Mouse (Mus musculus) macrophage (primary cell): ENCODE measurements around the gene Zfp292. TPM values are rescaled to one million over a fixed set of nuclear protein-coding genes. Genes with fewer than 3 reads are reported as not detected.
A peak's percentile ranks its signal among the peaks of the same experiment; 100 is the strongest.
"Not testable (repeated sequence)": the region's sequence is repeated elsewhere in the genome, so short reads cannot be mapped to it uniquely, and the experiment has no call there.

Experiments
- H3K27ac ChIP-seq: fragments of 350-480 bp; formaldehyde crosslinking; 2 replicates; pipeline ENCODE4 v1.9.0; 2021
- H3K36me3 ChIP-seq: fragments of 350-480 bp; formaldehyde crosslinking; 2 replicates; pipeline ENCODE4 v1.9.0; 2021; ENCODE audit errors: inconsistent target
- H3K4me3 ChIP-seq: fragments of 350-480 bp; formaldehyde crosslinking; 2 replicates; pipeline ENCODE4 v1.9.0; 2021; ENCODE audit errors: inconsistent target
- H3K79me2 ChIP-seq: fragments of 350-480 bp; formaldehyde crosslinking; 2 replicates; pipeline ENCODE4 v1.9.0; 2021; ENCODE audit errors: inconsistent target
- WGBS: methylation state at CpG from one replicate; pipeline ENCODE4 v1.1.7; 2026; ENCODE audit warnings: inconsistent platforms; ENCODE audit not compliant: missing documents; 5-methylcytosine and 5-hydroxymethylcytosine counted together
- polyA plus RNA-seq: library from polyadenylated mRNA; stranded (reverse); fragments of 250-400 nt; gene quantifications from 3 replicates; pipeline ENCODE4 v1.2.4, GENCODE M21; 2018; ENCODE audit warnings: inconsistent platforms
- total RNA-seq, 78 experiments: library from RNA; depleted of rRNA; stranded (reverse); fragments of 250-400 nt; gene quantifications; 1 replicate in 9 of 78; 2 replicates in 24 of 78; 3 replicates in 43 of 78; 4 replicates in 2 of 78; pipeline ENCODE4 v1.2.4; 2018; ENCODE audit warnings: inconsistent platforms in 56 of 78

Zfp292 gene
- 10 to 100 TPM in 23 of 26 experiments, 1 to 10 TPM in 3; 5.0 to 84.9 (median 55.1) TPM for total RNA-seq (2018; cell fraction: chromatin; rRNA removed)
- 10 to 100 TPM in 18 of 26 experiments, 1 to 10 TPM in 8; 2.3 to 16.3 (median 12.0) TPM for total RNA-seq (2018; cell fraction: cytosol; rRNA removed)
- 10 to 100 TPM in 21 of 26 experiments, 1 to 10 TPM in 5; 7.3 to 49.5 (median 28.8) TPM for total RNA-seq (2018; cell fraction: nucleus; rRNA removed)
- 5.9 to 8.3 TPM (median 7.2 TPM) in 3 replicates for polyA plus RNA-seq

DNA sequence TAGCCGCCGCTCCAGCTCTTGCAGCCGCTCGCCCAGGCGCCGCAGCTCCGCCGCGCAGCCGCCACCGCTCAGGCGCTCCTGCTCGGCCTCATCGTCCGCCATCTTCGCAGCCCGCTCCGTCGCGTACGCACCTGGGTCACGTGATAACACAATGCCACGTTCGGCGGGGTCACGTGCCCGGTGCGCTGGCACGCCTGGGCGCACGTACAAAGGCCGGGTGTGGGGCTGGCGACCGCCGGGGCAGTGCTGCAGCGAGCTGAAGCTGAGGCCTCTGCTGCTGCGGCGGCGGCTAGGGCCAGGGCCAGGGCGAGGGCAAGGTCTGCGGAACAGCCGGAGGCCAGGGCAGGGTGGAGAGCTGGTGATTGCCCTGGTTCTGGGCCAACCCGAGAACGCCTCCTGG, at the start of gene Zfp292:
Gene Zfp292 (minus strand): TSS at position 143 of the 400 bp plus-strand sequence.
- Histone ChIP-seq H3K36me3 (no peaks in the 10 kb centered on the region), H3K4me3 (peak within 1 kb of the TSS; percentile 43), H3K27ac (peak within 1 kb of the TSS; percentile 60), H3K79me2 (peaks cover 52% of the 10 kb centered on the region)
- under 1% methylated on average over 34 of the region's 44 CpGs for WGBS

DNA sequence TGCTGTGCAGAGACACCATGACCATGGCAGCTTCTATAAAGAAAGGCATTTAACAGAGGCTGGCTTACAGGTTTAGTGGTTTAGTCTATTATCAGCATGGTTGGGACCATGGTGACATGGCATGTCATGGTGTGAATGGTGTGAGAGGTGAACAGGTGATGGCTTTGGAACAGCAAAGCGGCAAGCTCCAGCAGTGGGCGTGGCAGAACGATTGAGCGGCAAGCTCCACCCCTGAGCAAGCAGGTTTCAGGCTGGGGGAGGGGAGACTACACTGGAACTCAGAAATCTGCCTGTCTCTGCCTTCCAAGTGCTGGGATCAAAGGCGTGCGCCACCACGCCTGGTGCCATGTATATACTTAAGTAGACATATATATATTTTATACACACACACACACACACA, 45.6 kb upstream of the Zfp292 start:
- WGBS, result 93% methylated on average over 7 of the region's 7 CpGs
- H3K36me3 ChIP-seq, H3K4me3 ChIP-seq, H3K27ac ChIP-seq, H3K79me2 ChIP-seq: not testable (repeated sequence)

DNA sequence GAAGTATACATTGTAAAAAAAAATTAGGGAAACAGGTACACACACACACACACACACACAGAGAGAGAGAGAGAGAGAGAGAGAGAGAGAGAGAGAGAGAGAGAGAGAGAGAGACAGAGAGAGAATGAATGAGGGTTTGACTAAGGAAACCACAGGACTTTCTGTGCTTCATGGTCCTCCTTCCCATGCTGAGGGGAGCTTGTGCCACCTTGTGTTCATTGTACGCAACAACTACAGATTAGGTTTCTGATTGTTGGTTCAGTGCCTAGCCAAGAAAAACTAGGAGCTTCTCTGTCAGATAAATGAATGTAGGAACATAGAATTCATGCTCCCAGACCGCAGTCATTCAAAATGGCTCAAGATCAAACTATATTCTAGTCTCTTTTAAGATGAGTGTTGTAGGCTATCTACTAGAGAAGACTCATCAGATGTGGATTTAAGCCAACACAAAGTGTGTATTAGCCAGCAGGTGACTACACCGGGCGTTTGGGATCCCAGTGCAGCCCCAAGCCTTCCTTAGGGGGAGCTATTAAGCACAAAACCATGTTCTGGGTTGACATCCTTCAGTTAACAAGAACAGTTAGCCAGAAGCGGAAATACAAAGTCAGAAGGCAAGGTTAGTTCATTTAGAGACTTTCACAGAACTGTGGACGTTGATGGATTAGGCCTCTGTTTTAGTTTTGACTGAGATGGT, 39.6 kb upstream of the Zfp292 start:
- Histone ChIP-seq H3K4me3 (no peak overlapping the region), H3K27ac (no peak overlapping the region), H3K79me2 (no peaks in the 10 kb centered on the region), H3K36me3 (no peaks in the 10 kb centered on the region)
- WGBS, result 75% methylated on average over 6 of the region's 6 CpGs

DNA sequence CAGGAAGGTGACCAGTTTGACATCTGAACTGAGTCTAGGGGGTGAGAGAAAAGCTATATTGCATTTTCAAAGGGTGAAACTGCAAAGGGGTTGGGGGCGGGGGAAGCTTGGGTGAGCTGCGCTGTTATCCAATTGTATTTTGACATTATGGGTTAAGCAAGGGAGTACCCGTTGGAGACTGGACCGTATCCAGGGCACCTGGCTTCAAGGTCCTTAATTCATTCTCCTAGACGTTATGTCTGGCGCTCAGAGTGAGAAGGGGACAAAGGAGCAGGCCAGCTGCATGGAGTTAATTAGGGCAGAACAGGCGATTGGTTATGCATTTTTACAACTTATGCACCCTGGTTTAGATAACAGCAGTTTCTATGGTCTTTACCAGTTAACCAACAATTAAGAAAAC, 34.6 kb upstream of the Zfp292 start:
- WGBS, result 88% methylated on average over 7 of the region's 7 CpGs
- H3K79me2 ChIP-seq, result no peaks in the 10 kb centered on the region
- H3K36me3 ChIP-seq, result no peaks in the 10 kb centered on the region

DNA sequence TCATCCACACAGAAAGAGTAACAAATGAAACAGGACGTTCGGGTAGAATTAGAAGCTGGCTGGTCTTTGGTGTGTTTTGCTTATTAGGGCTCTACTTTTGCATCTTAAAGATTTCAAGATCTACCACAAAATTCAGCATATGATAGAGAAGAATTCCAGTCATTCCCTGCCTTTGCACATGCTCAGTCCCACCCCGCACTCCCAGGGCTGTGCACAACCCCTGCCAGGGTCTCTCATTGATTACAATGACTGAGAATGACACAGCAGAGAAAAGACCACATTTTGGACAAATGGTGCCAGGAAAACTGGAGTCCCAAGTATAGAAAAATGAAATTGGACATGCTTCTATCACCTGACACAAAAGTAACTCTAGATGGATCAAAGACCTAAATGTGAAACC, 29.4 kb upstream of the Zfp292 start:
- H3K4me3 ChIP-seq, result no peak overlapping the region
- 88% methylated on average over 1 of the region's 3 CpGs for WGBS

More for the DNA sequence above, 34.6 kb upstream of the Zfp292 start:
- Histone ChIP-seq H3K27ac (no peak overlapping the region), H3K4me3 (no peak overlapping the region)

DNA sequence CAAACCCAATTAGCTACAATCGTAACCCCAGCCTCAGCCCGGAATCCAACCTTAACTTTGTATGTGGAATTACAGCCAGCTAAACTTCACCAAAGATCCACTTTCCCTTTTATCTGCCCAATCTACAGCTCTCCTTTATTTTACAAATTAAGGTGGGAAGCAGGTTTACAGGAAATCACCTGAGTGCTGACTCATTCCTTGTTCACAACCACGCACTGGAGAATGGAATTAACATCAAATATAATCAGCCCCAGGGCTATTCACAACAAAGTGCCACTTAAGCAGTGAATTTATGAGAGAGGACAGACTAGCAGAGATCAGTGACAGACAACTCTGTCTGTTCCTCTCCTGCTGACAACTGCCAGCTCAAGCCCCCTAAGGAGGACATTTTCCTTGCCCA, 28.6 kb upstream of the Zfp292 start:
- no peak overlapping the region for H3K4me3 ChIP-seq
- 74% methylated on average over 3 of the region's 3 CpGs for WGBS

More for the DNA sequence above, 29.4 kb upstream of the Zfp292 start:
- Histone ChIP-seq H3K36me3 (no peaks in the 10 kb centered on the region), H3K79me2 (no peaks in the 10 kb centered on the region), H3K27ac (no peak overlapping the region)

DNA sequence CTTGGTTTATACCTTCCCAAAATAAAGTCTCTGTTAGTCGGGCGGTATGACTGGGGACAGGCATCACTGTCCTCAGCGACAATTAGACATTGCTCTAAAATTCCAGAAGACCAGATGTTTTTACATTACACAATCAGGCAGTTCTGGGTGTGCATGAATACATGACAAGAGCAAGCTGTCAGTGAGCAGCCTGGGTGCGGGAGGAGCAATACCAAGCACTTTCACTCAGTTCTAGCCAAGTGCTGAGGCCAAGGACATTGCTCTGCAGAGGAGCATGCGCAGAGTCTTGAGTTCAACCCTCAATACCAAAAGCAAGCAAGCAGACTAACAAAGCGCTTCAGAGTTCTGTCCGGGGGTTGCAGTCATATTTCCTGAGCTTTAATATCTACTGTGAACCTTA, 25.4 kb upstream of the Zfp292 start:
- Histone ChIP-seq H3K79me2 (no peaks in the 10 kb centered on the region), H3K4me3 (no peak overlapping the region), H3K36me3 (no peaks in the 10 kb centered on the region), H3K27ac (no peak overlapping the region)
- WGBS, result 94% methylated on average over 7 of the region's 7 CpGs

More for the DNA sequence above, 28.6 kb upstream of the Zfp292 start:
- Histone ChIP-seq H3K27ac (no peak overlapping the region), H3K79me2 (no peaks in the 10 kb centered on the region), H3K36me3 (no peaks in the 10 kb centered on the region)

DNA sequence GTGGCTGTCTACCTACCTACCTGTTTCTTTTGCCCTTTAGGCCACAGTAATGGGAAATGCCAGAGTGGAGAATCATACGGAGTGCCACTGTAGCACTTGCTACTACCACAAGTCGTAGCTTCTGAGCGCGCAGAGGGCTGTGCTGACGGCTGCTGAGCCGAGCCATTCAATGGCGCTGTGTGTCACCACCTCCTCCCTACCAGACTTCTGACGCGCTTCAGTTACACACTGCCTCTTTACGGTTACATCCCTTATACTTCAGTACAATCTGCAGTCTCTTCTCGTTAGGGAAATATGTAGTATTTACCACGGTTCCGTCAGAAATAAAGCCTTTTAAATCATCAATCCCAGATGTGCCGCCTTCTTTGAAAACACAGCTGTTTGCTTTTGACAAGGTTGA, 24.3 kb upstream of the Zfp292 start:
- no peaks in the 10 kb centered on the region for H3K79me2 ChIP-seq
- WGBS, result 84% methylated on average over 14 of the region's 14 CpGs
- no peak overlapping the region for H3K27ac ChIP-seq
- no peak overlapping the region for H3K4me3 ChIP-seq
- no peaks in the 10 kb centered on the region for H3K36me3 ChIP-seq

DNA sequence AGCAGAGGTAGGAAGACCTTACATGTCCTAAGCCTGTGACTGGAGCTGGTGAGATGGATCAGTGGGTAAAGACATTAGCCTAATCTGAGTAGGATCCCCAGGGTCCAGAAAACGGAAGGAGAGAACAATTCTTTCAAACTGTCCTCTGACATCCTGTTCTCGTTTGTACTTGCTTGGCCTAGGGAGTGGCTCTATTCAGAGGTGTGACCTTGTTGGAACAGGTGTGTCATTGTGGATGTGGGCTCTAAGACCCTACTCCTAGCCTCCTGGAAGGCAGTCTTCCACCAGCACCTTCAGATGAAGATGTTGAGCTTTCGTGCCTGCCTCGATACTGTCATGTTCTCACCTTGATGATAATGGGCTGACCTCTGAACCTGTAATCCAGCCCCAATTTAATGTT, 23.4 kb upstream of the Zfp292 start:
- no peaks in the 10 kb centered on the region for H3K36me3 ChIP-seq
- WGBS, result 80% methylated on average over 4 of the region's 4 CpGs
- no peaks in the 10 kb centered on the region for H3K79me2 ChIP-seq
- no peak overlapping the region for H3K4me3 ChIP-seq
- no peak overlapping the region for H3K27ac ChIP-seq

DNA sequence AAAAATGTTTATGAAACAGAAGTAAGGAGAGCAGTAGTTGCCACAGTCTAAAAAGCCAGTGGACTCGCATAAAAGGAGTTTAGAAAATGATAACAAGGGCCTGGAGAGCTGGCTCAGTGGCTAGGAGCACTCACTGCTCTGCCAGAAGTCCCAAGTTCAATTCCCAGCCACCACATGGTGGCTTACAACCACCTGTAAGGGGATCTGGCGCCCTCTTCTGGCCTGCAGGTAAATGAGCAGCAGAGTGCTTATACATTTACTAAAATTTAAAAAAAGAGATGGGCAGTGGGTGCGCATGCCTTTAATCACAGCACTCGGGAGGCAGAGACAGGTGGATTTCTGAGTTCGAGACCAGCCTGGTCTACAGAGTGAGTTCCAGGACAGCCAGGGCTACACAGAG, 22.6 kb upstream of the Zfp292 start:
- 84% methylated on average over 5 of the region's 5 CpGs for WGBS
- Histone ChIP-seq H3K79me2 (no peaks in the 10 kb centered on the region), H3K4me3 (no peak overlapping the region), H3K36me3 (no peaks in the 10 kb centered on the region), H3K27ac (no peak overlapping the region)

DNA sequence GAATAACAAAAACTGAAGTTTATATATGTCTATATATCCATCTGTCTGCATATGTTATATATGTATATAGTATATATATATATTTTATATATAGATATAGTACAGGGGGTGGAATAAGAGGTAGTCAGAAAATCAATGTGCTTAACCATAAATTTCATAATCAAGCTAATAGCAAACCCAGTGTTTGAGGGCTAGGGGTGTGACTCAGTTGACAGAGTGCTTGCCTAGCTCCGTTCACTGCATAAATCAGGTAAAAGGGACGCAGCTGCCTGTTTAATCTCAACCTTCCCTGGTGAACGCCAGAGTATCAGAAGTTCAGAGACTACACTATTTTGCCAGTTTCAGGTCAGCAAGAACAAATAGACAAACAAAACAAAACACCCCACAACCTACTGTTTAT, 18.8 kb upstream of the Zfp292 start:
- not testable (repeated sequence) for H3K4me3 ChIP-seq, H3K36me3 ChIP-seq, H3K79me2 ChIP-seq, H3K27ac ChIP-seq
- 89% methylated on average over 3 of the region's 3 CpGs for WGBS

DNA sequence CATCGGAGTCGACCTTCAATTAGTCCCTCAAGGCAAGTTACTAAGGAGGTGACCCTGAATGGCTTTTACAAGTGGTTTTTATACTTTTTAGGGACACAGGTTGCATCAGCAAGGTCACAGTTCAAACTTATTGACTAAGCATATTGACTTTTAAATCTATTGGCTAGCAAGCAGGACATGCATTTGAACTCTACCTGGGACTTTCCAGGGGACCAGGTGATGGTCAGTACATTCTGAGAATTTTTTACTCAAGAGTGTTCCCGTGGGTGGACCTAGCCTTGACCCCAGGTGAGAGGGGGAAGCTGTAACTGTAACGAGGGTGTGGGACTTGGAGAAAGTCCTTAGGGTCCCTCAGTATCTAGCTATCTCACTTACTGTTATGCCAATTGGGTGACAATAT, 18.4 kb upstream of the Zfp292 start:
- H3K27ac ChIP-seq, result no peak overlapping the region
- no peak overlapping the region for H3K4me3 ChIP-seq
- no peaks in the 10 kb centered on the region for H3K36me3 ChIP-seq
- WGBS, result 82% methylated on average over 4 of the region's 4 CpGs
- H3K79me2 ChIP-seq, result no peaks in the 10 kb centered on the region

DNA sequence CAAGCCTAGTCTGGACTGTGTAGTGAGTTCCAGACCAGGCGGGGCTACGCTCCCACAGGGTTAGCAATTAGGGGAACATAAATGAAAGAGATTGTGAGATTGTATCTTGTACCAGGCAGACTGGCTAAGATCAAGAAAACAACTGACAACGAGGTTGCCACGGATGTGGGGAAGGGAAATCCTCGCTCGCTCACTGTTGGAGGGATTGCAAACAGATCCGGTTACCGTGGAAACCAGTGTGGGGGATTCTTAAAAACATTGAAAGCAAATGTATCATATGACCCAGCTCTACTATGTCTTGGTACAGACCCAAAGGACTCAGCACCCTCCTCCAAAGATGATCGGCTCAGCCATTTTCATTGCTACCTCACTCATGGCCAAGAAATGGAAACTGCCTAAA, 17.4 kb upstream of the Zfp292 start:
- no peaks in the 10 kb centered on the region for H3K79me2 ChIP-seq
- WGBS, result 77% methylated on average over 9 of the region's 9 CpGs
- H3K4me3 ChIP-seq, result no peak overlapping the region
- no peaks in the 10 kb centered on the region for H3K36me3 ChIP-seq
- no peak overlapping the region for H3K27ac ChIP-seq

DNA sequence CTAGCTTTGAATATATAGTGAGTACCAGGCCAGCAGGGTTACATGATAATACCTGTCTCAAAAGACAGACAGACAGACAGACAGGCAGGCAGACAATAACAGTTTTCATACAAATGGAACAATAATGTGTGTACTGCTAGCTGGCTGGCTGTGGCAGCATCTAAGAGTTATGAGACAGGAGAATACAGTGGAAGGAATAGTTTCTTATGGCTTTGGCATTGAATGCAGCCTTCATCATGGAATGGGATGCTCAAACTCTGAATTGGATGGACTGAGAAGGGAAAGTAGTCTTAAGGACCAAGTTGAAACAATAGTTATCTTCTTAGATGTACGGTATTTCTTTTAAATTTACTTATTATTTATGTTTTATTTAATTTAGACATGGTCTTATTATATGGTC, 16.6 kb upstream of the Zfp292 start:
- H3K27ac ChIP-seq, result no peak overlapping the region
- no peaks in the 10 kb centered on the region for H3K36me3 ChIP-seq
- WGBS, result 90% methylated on average over 1 of the region's 1 CpGs
- no peaks in the 10 kb centered on the region for H3K79me2 ChIP-seq
- no peak overlapping the region for H3K4me3 ChIP-seq

DNA sequence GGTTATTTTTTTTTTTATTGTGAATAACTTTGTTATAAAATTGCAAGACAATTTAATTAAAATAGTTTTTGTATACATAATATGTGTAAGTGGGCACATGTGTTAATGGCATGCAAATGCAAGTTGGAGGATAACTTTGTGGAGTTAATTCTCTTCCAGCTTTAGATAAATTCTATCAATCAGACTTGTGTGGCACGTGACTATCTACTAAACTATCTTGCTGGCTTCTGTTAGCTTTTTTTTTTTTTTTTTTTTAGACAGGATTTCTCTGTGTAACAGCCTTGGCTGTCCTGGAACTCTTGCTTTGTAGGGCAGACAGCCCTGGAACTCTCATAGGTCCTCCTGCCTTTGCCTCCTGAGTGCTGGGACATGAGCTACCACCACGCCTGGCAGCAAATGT, 15.7 kb upstream of the Zfp292 start:
- Histone ChIP-seq H3K79me2 (no peaks in the 10 kb centered on the region), H3K36me3 (no peaks in the 10 kb centered on the region), H3K4me3 (no peak overlapping the region), H3K27ac (no peak overlapping the region)
- WGBS, result 95% methylated on average over 2 of the region's 2 CpGs

DNA sequence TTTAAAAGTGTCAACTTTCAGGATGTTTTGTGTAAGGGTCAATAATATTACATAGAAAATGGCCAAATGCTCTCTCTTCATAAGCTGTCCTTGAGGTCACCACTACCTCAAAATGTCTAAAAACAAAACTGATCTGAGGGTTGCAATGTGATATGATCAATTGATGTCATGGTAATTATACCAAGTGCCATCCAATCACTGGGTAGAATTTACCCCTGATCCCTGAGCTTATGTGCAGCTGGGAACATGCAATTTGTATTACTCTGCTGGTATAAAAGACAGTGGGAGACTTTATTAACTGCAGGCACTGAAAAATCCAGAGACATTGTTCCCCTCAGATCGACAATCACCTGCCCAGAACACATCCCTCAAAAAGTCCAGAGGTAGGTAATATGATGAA, 10.7 kb upstream of the Zfp292 start, which contains the start of gene Cga:
Gene Cga (plus strand): TSS at position 301 of the 400 bp plus-strand sequence.
- 100% methylated on average over 1 of the region's 1 CpGs for WGBS
- no peaks in the 10 kb centered on the region for H3K79me2 ChIP-seq
- no peak within 1 kb of the TSS for H3K27ac ChIP-seq
- H3K4me3 ChIP-seq, result no peak within 1 kb of the TSS
- no peaks in the 10 kb centered on the region for H3K36me3 ChIP-seq
